Mouse (Mus musculus): Measurements from ENCODE around the gene Hadh.

Gene Hadh

DNA sequence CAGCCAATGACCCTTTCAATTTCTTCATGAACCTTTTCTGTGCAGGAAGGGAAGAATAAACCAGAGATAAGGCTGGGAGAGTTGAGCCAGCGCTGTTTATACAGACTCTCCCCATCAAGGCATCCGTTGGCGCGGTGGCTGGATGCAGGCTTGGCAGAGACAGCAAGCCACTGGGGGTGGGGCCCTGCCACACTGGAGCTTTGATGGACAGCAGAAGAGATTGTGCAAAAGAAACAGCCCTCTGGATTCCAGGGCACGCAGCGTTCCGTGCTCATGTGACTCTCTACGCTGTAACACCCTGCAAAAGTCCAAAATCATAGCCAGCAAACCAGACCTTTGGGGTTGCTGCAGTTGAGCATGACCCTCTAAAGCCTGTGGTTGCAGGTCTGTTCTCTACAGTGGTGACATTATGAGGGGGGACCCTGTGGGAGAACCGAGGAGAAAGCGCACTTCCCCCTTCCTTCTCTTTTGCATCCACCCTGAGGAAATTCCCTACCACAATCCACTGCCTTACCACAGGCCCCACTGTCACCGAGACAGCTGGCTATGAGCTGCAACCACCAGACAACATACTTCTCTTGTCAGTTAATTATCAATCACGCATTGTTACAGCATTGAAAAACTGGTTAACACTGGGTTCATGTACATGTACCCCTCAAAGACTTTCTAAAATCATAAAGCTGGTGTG lies 23.8 kb upstream of the Hadh start:
- DNase-seq (ENCODE audit: low read depth, low spot score), result no peak
- Histone ChIP-seq H3K36me3 (ENCODE audit: control insufficient read depth, insufficient read depth, low read length, poor library complexity, severe bottlenecking) (no peaks in the 10 kb centered on the region), H3K27me3 (ENCODE audit: control insufficient read depth, insufficient read depth, low read length, poor library complexity, severe bottlenecking) (no peaks in the 10 kb centered on the region)

DNA sequence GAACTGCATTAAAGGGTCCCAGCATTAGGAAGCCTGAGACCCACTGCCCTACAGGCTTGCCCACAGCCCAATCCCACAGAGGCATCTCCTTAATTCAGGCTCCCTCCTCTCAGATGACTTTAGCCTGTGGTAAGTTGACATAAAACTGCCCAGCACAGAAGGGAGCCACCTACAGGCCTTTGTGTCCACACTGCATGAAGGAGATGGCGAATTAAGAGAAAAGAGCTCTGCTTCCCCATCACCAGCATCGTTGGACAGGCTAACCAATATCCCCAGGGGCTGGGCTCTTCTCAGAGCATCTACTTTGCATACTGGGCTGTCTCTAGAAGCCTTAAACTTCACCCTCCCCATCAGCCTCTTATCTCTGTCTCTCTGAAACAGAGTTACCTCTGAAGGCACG lies 22.6 kb upstream of the Hadh start:
- Histone ChIP-seq H3K27me3 (ENCODE audit: control insufficient read depth, insufficient read depth, low read length, poor library complexity, severe bottlenecking) (no peaks in the 10 kb centered on the region), H3K36me3 (ENCODE audit: control insufficient read depth, insufficient read depth, low read length, poor library complexity, severe bottlenecking) (no peaks in the 10 kb centered on the region)
- peak; percentile 24 for DNase-seq (ENCODE audit: low read depth, low spot score)

DNA sequence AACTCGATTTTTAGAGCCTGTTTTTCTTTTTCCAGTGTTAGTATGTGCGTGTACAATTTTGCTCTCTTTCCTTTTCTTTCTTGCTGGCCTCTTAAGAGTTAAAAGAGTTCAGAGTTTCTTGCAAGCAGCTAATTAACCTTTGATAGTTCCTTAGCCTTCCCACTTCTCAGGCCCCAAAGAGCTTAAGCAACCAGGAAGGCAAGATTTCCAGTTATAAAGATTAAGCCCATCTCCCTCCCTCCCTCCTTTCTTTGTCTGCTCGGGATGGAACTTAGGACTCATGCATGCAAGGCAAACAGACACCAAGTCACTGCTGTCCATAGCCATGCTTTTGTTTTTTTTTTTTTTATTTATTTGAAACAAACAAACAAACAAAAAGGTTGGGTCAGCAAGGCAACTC lies 21.1 kb upstream of the Hadh start:
- DNase-seq (ENCODE audit: low read depth, low spot score), result no peak
- H3K27me3 ChIP-seq (ENCODE audit: control insufficient read depth, insufficient read depth, low read length, poor library complexity, severe bottlenecking), result no peaks in the 10 kb centered on the region
- H3K36me3 ChIP-seq (ENCODE audit: control insufficient read depth, insufficient read depth, low read length, poor library complexity, severe bottlenecking), result no peaks in the 10 kb centered on the region

DNA sequence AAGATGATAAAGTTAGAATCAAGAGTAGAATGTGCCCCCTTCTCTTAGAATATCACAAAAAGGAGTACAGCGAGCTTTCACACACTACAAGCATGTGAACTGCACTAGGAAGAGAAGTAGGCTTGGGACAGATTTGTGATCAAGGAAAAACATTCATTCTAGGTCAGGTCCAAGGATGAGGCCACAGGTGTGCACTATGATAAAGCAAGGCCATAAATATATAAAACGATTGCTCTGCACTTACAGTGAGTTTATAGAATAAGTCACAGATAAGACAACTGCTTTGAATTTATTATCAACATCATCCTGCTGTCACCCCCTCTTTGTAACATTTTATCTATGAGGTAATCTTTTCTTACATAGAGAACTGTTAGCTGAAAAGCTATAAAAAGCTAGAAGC lies 20.4 kb upstream of the Hadh start:
- no peaks in the 10 kb centered on the region for H3K27me3 ChIP-seq (ENCODE audit: control insufficient read depth, insufficient read depth, low read length, poor library complexity, severe bottlenecking)
- no peaks in the 10 kb centered on the region for H3K36me3 ChIP-seq (ENCODE audit: control insufficient read depth, insufficient read depth, low read length, poor library complexity, severe bottlenecking)
- DNase-seq (ENCODE audit: low read depth, low spot score), result no peak

DNA sequence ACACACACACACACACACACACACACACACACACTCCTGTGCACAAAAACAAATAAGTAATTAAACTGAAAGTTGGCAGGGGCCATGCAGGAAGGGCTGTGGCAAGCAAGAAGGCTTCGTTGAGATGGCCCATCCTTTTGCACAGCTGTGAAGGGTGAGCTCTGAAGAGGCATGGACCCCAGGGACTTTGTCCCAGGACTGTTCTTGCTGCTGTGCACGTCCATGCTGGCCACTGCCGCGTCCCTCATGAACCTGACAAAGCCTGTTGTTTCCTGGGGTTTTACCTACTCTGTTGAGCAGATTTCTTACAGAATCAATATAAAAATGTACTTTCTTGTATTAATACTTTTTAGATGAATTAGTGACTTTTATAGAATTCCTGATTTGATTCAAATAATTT lies 20.0 kb upstream of the Hadh start:
- H3K36me3 ChIP-seq (ENCODE audit: control insufficient read depth, insufficient read depth, low read length, poor library complexity, severe bottlenecking), result no peaks in the 10 kb centered on the region
- H3K27me3 ChIP-seq (ENCODE audit: control insufficient read depth, insufficient read depth, low read length, poor library complexity, severe bottlenecking), result no peaks in the 10 kb centered on the region
- DNase-seq (ENCODE audit: low read depth, low spot score), result no peak

DNA sequence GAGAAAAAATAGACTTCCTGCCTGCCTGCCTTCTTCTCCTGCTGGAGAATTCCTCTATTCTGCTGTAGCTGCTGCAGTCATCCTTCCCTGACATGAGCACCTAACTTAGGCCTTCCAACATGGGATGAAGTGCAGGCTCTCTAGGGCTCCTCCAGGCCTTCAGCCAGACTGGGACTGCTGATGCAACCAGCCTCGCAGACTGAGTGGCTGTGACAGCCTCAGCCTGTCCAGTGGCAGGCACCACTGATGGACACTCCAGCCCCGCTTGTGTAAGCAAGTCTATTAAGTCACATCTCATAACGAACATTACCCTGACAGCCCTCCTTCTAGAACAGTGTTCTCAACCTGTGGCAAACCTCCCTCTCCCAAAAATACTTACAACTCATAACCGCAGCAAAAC lies 2.2 kb upstream of the Hadh start:
- Histone ChIP-seq H3K36me3 (ENCODE audit: control insufficient read depth, insufficient read depth, low read length, poor library complexity, severe bottlenecking) (no peaks in the 10 kb centered on the region), H3K27me3 (ENCODE audit: control insufficient read depth, insufficient read depth, low read length, poor library complexity, severe bottlenecking) (no peaks in the 10 kb centered on the region)
- no peak for DNase-seq (ENCODE audit: low read depth, low spot score)

DNA sequence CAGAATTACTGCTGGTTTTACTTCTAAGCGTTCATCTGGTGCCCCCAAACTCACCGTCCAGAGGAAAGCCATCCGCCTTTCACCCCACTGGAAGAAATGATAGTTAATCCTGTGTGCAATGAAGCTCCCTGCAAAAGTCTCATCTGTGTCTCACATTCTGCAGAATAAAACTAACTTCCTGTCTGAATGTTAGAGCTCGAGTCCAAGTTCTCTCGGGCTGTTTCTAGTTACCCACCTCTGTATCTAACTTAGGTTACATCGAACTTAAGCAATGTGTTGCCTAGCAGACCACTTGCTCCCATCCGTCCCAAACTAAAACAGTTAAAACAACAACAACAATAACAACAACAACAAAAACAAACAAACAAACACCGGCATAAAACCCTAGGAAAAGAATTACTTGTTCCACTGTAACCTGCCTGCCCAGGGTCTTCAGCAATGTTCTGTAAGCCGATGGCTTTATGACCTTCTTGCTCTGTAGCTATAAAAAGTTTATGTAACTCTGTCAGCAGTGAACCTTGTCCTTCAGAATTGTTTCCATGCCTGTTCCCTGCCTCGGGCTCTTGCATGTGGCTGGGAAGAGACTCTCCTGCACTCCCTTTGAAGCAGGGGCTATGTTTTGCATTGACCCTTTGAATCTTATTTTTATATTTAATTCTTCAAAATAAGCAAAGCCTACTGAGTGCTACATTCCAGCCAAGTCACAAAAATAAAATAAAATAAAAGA lies 636 bp upstream of the Hadh start:
- H3K36me3 ChIP-seq (ENCODE audit: control insufficient read depth, insufficient read depth, low read length, poor library complexity, severe bottlenecking), result no peaks in the 10 kb centered on the region
- DNase-seq (ENCODE audit: low read depth, low spot score), result no peak
- no peaks in the 10 kb centered on the region for H3K27me3 ChIP-seq (ENCODE audit: control insufficient read depth, insufficient read depth, low read length, poor library complexity, severe bottlenecking)

DNA sequence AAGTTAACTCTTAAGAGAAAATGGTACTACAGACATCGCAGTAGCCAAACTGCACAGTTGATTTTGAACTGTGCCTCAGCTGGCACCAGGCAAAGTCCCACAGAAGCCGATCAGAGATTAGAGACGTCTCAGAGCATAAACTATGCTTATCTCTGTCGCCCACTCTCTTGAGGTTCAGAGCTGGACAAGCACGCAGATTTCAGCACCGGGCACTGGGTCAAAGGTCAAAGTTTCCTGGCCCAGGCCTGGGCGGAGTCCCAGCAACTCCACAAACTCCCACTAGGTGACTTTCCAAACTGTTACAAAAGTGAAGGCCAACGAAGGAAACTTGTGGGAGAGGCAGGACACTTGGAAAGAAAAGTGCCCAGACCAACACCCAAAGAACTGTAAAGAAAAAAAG lies 744 bp downstream of the Hadh start:
- no peaks in the 10 kb centered on the region for H3K36me3 ChIP-seq (ENCODE audit: control insufficient read depth, insufficient read depth, low read length, poor library complexity, severe bottlenecking)
- H3K27me3 ChIP-seq (ENCODE audit: control insufficient read depth, insufficient read depth, low read length, poor library complexity, severe bottlenecking), result no peaks in the 10 kb centered on the region
- peak; percentile 18 for DNase-seq (ENCODE audit: low read depth, low spot score)

DNA sequence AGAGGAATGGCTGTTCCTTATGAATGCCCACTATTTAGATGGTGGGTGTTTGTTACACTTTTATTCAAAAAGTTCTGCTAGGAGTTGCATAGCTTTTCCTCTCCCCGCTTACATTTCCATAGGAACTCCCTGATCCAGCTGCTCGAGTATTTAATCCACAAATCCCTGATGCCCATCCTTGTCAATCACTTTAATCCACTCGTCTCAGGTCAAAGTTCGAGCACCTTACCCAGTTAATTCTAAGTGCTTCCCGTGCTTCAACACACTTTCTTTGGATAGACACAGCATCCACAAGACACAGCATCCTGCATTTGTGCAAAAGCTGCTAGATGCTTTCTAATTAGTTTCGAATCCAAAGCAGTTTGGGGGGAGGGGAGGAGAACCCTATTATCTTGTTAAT lies 1.5 kb downstream of the Hadh start:
- no peak for DNase-seq (ENCODE audit: low read depth, low spot score)
- H3K27me3 ChIP-seq (ENCODE audit: control insufficient read depth, insufficient read depth, low read length, poor library complexity, severe bottlenecking), result no peaks in the 10 kb centered on the region
- H3K36me3 ChIP-seq (ENCODE audit: control insufficient read depth, insufficient read depth, low read length, poor library complexity, severe bottlenecking), result no peaks in the 10 kb centered on the region

DNA sequence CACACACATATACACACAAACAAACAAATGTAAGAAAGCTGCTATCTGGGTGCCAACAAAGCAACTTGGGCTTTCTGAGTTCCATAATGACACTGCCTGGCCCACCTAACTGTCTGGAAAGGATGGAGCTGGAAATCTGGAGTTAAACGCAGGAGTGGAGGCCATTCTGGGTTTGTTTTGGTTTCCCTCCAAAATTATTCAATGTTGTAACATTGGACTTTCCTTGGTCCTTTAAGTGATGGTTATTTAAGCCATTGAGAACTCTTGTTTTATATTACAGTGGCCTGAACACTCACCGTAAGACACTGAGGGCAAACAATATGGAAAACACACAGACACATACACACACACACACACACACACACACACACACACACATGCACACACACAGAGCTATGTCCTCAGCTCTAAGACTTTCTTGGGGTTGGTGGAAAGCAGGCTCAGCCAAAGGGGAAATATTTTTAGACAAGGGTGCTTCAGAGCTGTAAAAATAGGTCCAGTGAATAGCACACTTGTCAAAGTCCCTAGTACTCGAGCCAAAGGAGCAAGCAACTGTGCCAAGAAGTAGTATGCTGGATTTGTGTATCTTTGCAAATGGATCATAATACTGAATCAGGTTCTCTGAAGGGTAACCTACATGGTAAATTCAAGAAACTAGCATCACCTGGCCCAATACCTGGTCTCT lies 5.4 kb downstream of the Hadh start:
- no peak for DNase-seq (ENCODE audit: low read depth, low spot score)
- Histone ChIP-seq H3K36me3 (ENCODE audit: control insufficient read depth, insufficient read depth, low read length, poor library complexity, severe bottlenecking) (no peaks in the 10 kb centered on the region), H3K27me3 (ENCODE audit: control insufficient read depth, insufficient read depth, low read length, poor library complexity, severe bottlenecking) (no peaks in the 10 kb centered on the region)

DNA sequence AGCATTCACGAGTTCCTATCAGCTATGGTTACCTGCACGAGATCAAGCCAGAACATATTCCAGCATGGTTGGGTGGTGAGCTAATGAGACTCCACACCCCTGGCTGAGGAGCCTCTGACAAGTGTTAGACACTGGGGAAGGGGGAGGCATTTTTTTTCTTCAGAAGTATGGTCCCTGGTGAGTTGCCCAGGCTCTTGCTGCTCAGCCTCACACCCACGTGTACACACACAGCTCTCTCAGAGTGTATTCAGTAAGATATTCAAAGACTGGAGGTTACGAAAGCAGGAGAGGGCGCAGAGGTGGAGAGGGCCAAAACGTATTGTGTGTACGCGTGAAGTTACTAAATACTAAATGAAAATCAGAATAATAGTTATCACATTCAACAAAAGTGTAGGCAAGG lies 6.4 kb downstream of the Hadh start:
- H3K27me3 ChIP-seq (ENCODE audit: control insufficient read depth, insufficient read depth, low read length, poor library complexity, severe bottlenecking), result no peaks in the 10 kb centered on the region
- no peaks in the 10 kb centered on the region for H3K36me3 ChIP-seq (ENCODE audit: control insufficient read depth, insufficient read depth, low read length, poor library complexity, severe bottlenecking)
- no peak for DNase-seq (ENCODE audit: low read depth, low spot score)

DNA sequence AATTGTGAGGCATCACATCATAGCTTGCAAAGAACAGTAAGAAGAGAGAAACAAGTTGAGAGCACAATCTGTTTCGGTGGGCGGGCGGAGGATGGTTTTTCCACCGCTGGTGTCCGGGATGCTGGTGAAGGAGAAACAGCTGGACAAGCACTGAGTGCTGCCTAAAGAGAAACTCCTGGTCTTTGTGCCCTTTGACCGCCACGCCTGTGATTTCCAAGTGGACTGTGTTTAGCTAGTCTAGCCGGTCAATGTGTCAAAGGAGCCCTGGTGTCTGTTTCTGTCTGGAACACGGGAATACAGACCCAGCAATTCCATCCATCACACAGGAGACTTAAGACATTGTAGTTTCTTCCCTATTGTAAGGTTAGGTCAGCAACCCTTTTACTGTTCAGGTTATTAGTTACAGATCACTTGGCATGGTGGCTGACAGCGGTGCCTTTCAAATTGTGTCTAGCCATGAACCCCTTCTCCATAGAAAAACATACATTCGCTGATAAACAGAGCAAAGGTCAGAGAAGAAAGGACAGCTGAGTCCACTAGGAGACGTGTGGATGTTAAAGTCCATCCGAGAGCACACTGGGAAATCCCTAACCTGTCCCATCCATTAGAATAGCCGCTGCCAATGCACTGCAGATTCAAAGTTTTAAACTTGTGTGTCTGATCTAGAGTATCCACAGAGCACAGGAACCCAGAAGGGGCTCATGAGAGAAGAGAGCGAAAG lies 8.0 kb downstream of the Hadh start:
- Histone ChIP-seq H3K36me3 (ENCODE audit: control insufficient read depth, insufficient read depth, low read length, poor library complexity, severe bottlenecking) (no peaks in the 10 kb centered on the region), H3K27me3 (ENCODE audit: control insufficient read depth, insufficient read depth, low read length, poor library complexity, severe bottlenecking) (no peaks in the 10 kb centered on the region)
- no peak for DNase-seq (ENCODE audit: low read depth, low spot score)

DNA sequence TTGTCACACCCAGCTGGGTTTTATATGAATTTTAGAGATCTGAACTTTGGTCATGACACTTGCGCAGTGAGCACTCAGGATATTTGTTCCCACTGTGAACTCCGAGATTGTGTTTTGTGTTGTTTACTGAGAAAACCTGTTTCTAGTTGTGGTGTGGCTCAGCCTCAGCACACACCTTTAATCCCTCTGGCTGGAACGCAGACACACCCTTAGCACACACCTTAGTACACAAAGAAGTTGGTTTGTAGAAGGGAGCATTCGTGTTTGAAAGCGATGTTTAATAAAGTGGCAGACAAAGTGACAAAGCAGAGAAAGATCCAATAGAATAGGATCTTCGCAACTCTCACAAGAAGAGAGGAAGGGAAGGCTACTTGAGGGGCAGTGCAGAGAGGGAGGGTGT lies 11.5 kb downstream of the Hadh start:
- Histone ChIP-seq H3K36me3 (ENCODE audit: control insufficient read depth, insufficient read depth, low read length, poor library complexity, severe bottlenecking) (no peaks in the 10 kb centered on the region), H3K27me3 (ENCODE audit: control insufficient read depth, insufficient read depth, low read length, poor library complexity, severe bottlenecking) (no peaks in the 10 kb centered on the region)
- no peak for DNase-seq (ENCODE audit: low read depth, low spot score)

DNA sequence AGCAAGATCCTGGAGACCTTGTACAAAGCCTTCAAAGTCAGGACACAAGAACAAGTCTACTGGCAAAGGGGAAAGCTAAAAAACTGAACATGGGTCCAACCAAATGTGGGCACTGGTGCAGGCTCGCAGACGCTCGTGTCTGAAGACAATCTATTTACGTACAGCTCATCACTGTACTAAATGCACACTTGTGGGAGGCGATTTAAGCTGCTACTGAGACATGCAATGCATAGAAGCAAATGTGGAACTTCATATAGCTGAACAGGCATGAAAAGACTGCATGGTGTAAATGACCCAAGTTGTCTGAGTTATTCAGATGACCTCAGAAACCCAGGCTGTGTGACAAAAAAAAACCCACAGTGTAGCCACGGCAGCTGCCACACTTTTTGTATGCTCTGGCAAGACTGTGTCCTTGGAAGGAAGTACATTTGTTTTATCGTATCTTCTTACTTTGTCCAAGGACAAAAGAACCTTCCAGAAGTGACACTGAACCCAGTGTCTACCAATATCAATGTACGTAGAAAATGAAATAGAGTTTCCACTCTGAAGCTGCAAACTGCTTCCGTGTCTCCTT lies 12.4 kb downstream of the Hadh start:
- DNase-seq (ENCODE audit: low read depth, low spot score), result no peak
- Histone ChIP-seq H3K27me3 (ENCODE audit: control insufficient read depth, insufficient read depth, low read length, poor library complexity, severe bottlenecking) (no peaks in the 10 kb centered on the region), H3K36me3 (ENCODE audit: control insufficient read depth, insufficient read depth, low read length, poor library complexity, severe bottlenecking) (no peaks in the 10 kb centered on the region; the same call in 1 of the 2 replicates)
